Mouse (Mus musculus): ENCODE measurements around the gene Tmsb10. TPM values are rescaled to one million over a fixed set of nuclear protein-coding genes. Genes with fewer than 3 reads are reported as not detected.

Tmsb10 gene
- total RNA-seq, 1 experiment: 651 TPM

DNA sequence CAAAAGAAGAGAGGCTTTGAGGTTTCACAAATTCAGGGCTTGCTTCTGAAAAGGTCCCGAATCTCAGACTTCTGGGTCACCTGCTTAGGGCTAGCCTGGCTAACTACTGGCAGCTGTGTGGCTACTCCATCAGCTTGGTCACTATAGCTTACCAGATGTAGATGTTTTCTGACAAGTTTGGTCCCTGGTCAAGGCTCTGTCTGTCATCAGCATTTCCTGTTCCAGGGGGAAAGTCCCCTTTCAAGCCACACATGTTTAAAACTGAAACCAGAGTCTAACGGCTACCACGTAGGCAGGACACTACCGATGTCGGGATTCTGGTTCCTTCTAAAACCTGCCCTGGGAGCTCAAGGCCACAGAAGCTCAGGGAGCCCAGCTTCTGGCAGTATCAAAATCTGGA, 20.7 kb downstream of the Tmsb10 start:
- DNase-seq (ENCODE audit: low read depth, low spot score): no peak
- Histone ChIP-seq H3K36me3 (ENCODE audit: control insufficient read depth, insufficient read depth, low read length, poor library complexity, severe bottlenecking) (no peaks in the 10 kb centered on the region), H3K4me1 (ENCODE audit: control insufficient read depth in 2 of 2, insufficient read depth in 2 of 2, low read length in 2 of 2, poor library complexity in 1 of 2) (no peaks in the 10 kb centered on the region), H3K4me3 (ENCODE audit: insufficient read depth in 1 of 2, low read depth in 1 of 2, low read length in 2 of 2, poor library complexity in 1 of 2, severe bottlenecking in 1 of 2) (no peak overlapping the region), H3K9ac (ENCODE audit: insufficient read depth, low read depth, low read length, poor library complexity, severe bottlenecking) (no peak overlapping the region), H3K9me3 (ENCODE audit: control insufficient read depth, insufficient read depth, low read depth, low read length) (no peaks in the 10 kb centered on the region), H3K27ac (ENCODE audit: insufficient read depth, low read depth, low read length, poor library complexity, severe bottlenecking) (no peak overlapping the region)
- in situ Hi-C loops (cut with MboI; ENCODE audit: low sequenced_read_pairs in 2 of 2, unreplicated experiment in 2 of 2): loop anchor here in 1 of 2 experiments (25.0 kb wide), 1 partner anchor 299 kb away; the partner anchor contains the start of gene Suclg1
- TF ChIP-seq HCFC1 (IDR thresholded peaks at IDR 0.05; ENCODE audit: borderline replicate concordance, insufficient read depth, low read length) (no peak), CHD2 (IDR thresholded peaks at IDR 0.05; ENCODE audit: low read depth, low read length) (no peak), ZC3H11A (IDR thresholded peaks at IDR 0.05; ENCODE audit: borderline replicate concordance, low read depth, low read length) (no peak), ZNF384 (IDR thresholded peaks at IDR 0.05; ENCODE audit: low read depth, low read length) (no peak)

DNA sequence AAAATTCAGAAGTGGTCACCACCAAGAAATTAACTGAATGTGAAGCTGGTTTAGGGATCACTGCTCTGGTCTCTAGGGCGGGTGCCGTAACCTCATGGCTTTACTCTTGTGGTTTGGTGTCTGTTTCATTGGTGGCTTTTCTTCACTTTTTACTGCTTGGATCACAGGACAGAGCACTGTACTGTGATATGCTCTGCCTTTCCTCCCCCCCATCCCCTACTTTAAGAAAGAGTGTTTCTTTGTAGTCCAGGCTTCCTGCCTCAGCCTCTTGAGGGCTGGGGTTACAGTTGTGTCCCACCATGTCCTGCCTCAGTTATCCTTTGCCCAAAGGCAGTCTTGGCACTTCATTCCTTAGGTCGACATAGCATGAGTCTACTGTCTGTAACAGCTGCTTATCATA, 21.1 kb downstream of the Tmsb10 start:
- H3K36me3 ChIP-seq (ENCODE audit: control insufficient read depth, insufficient read depth, low read length, poor library complexity, severe bottlenecking): no peaks in the 10 kb centered on the region
- H3K9me3 ChIP-seq (ENCODE audit: control insufficient read depth, insufficient read depth, low read depth, low read length): no peaks in the 10 kb centered on the region
- H3K9ac ChIP-seq (ENCODE audit: insufficient read depth, low read depth, low read length, poor library complexity, severe bottlenecking): no peak overlapping the region
- in situ Hi-C loops (cut with MboI; ENCODE audit: low sequenced_read_pairs in 2 of 2, unreplicated experiment in 2 of 2): loop anchor here in 1 of 2 experiments (25.0 kb wide), 1 partner anchor 300 kb away; the partner anchor contains the start of gene Suclg1
- H3K27ac ChIP-seq (ENCODE audit: insufficient read depth, low read depth, low read length, poor library complexity, severe bottlenecking): no peak overlapping the region
- TF ChIP-seq MAFK (IDR thresholded peaks at IDR 0.05; ENCODE audit: insufficient read depth, low read depth, low read length): no peak
- no peak for TF ChIP-seq ZNF384 (IDR thresholded peaks at IDR 0.05; ENCODE audit: low read depth, low read length)
- TF ChIP-seq CHD2 (IDR thresholded peaks at IDR 0.05; ENCODE audit: low read depth, low read length): no peak
- TF ChIP-seq HCFC1 (IDR thresholded peaks at IDR 0.05; ENCODE audit: borderline replicate concordance, insufficient read depth, low read length): no peak
- no peak for TF ChIP-seq ZC3H11A (IDR thresholded peaks at IDR 0.05; ENCODE audit: borderline replicate concordance, low read depth, low read length)
- no peak overlapping the region for H3K4me3 ChIP-seq (ENCODE audit: insufficient read depth in 1 of 2, low read depth in 1 of 2, low read length in 2 of 2, poor library complexity in 1 of 2, severe bottlenecking in 1 of 2)
- no peaks in the 10 kb centered on the region for H3K4me1 ChIP-seq (ENCODE audit: control insufficient read depth in 2 of 2, insufficient read depth in 2 of 2, low read length in 2 of 2, poor library complexity in 1 of 2)
- no peak for DNase-seq (ENCODE audit: low read depth, low spot score)

DNA sequence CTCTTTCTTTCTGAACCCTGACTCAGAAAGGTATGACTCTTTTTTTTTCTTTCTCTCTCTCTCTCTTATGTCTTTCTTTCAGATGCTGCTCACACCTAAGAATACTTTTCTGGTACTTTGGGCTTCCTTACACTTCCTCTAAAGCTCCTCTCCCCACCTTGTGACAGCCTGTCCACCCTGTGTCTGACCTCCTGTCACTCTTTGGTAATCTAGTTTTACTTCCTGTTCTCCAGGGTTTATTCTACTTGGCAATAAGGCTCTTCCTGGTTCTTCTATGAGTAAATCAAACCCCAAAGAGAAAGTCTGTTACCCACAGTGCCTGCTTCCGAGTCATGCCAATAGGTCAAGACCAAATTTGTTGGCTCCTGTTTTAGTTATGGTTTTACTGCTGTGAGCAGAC, 25.6 kb downstream of the Tmsb10 start:
- in situ Hi-C loops (cut with MboI; ENCODE audit: low sequenced_read_pairs in 2 of 2, unreplicated experiment in 2 of 2): loop anchor here in 1 of 2 experiments (25.0 kb wide), 1 partner anchor 304 kb away; the partner anchor contains the start of gene Suclg1
- TF ChIP-seq ZNF384 (IDR thresholded peaks at IDR 0.05; ENCODE audit: low read depth, low read length) (no peak), MAFK (IDR thresholded peaks at IDR 0.05; ENCODE audit: insufficient read depth, low read depth, low read length) (no peak), ZC3H11A (IDR thresholded peaks at IDR 0.05; ENCODE audit: borderline replicate concordance, low read depth, low read length) (no peak), HCFC1 (IDR thresholded peaks at IDR 0.05; ENCODE audit: borderline replicate concordance, insufficient read depth, low read length) (no peak), CHD2 (IDR thresholded peaks at IDR 0.05; ENCODE audit: low read depth, low read length) (no peak)
- Histone ChIP-seq H3K36me3 (ENCODE audit: control insufficient read depth, insufficient read depth, low read length, poor library complexity, severe bottlenecking) (no peaks in the 10 kb centered on the region), H3K4me1 (ENCODE audit: control insufficient read depth in 2 of 2, insufficient read depth in 2 of 2, low read length in 2 of 2, poor library complexity in 1 of 2) (no peaks in the 10 kb centered on the region; a peak in 1 of 4 replicates), H3K4me3 (ENCODE audit: insufficient read depth in 1 of 2, low read depth in 1 of 2, low read length in 2 of 2, poor library complexity in 1 of 2, severe bottlenecking in 1 of 2) (no peak overlapping the region), H3K27ac (ENCODE audit: insufficient read depth, low read depth, low read length, poor library complexity, severe bottlenecking) (no peak overlapping the region), H3K9me3 (ENCODE audit: control insufficient read depth, insufficient read depth, low read depth, low read length) (peaks cover 3% of the 10 kb centered on the region; the same call in 1 of the 2 replicates), H3K9ac (ENCODE audit: insufficient read depth, low read depth, low read length, poor library complexity, severe bottlenecking) (no peak overlapping the region)
- no peak for DNase-seq (ENCODE audit: low read depth, low spot score)

DNA sequence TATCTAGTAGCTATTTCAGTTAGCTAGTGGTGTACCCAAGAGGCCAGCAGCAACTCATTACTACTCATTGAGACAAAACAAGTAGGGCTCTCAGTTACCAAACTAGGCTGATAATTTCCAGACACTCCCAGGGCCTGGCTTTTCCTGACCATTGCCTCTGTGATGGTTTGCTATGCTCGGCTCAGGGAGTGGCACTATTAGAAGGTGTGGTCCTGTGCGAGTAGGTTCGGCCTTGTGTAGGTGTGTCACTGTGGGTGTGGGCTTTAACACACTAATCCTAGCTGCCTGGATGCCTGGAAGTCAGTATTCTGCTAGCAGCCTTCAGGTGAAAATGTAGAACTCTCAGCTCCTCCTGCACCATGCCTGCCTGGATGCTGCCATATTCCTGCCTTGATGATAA, 27.0 kb downstream of the Tmsb10 start:
- Histone ChIP-seq H3K9me3 (ENCODE audit: control insufficient read depth, insufficient read depth, low read depth, low read length) (peaks cover 3% of the 10 kb centered on the region; the same call in 1 of the 2 replicates), H3K9ac (ENCODE audit: insufficient read depth, low read depth, low read length, poor library complexity, severe bottlenecking) (no peak overlapping the region), H3K4me3 (ENCODE audit: insufficient read depth in 1 of 2, low read depth in 1 of 2, low read length in 2 of 2, poor library complexity in 1 of 2, severe bottlenecking in 1 of 2) (no peak overlapping the region), H3K36me3 (ENCODE audit: control insufficient read depth, insufficient read depth, low read length, poor library complexity, severe bottlenecking) (no peaks in the 10 kb centered on the region), H3K27ac (ENCODE audit: insufficient read depth, low read depth, low read length, poor library complexity, severe bottlenecking) (no peak overlapping the region), H3K4me1 (ENCODE audit: control insufficient read depth in 2 of 2, insufficient read depth in 2 of 2, low read length in 2 of 2, poor library complexity in 1 of 2) (peaks cover 2 to 3% of the 10 kb centered on the region in 2 experiments; a peak in 3 of 4 replicates)
- in situ Hi-C loops (cut with MboI; ENCODE audit: low sequenced_read_pairs in 2 of 2, unreplicated experiment in 2 of 2): loop anchor here in 1 of 2 experiments (25.0 kb wide), 1 partner anchor 306 kb away; the partner anchor contains the start of gene Suclg1
- DNase-seq (ENCODE audit: low read depth, low spot score): no peak
- no peak for TF ChIP-seq ZNF384 (IDR thresholded peaks at IDR 0.05; ENCODE audit: low read depth, low read length)
- no peak for TF ChIP-seq MAFK (IDR thresholded peaks at IDR 0.05; ENCODE audit: insufficient read depth, low read depth, low read length)
- TF ChIP-seq ZC3H11A (IDR thresholded peaks at IDR 0.05; ENCODE audit: borderline replicate concordance, low read depth, low read length): no peak
- TF ChIP-seq CHD2 (IDR thresholded peaks at IDR 0.05; ENCODE audit: low read depth, low read length): no peak
- TF ChIP-seq HCFC1 (IDR thresholded peaks at IDR 0.05; ENCODE audit: borderline replicate concordance, insufficient read depth, low read length): no peak
